Mouse (Mus musculus) kidney, embryonic 15.5 days (tissue): ENCODE data around the gene Fam178b. TPM values are rescaled to one million over a fixed set of nuclear protein-coding genes. Genes with fewer than 3 reads are reported as not detected.

ENCODE experiments used
- ATAC-seq: fragments of 200-750 bp; cut with Nextera tagmentation; replicated peaks from 2 replicates; pipeline ENCODE4 v1.8.0; 2017; ENCODE audit warnings: moderate TSS enrichment; ENCODE audit not compliant: low FRiP score
- H3K27ac ChIP-seq: fragments of 300-500 bp; sonication (generic); 2 replicates; pipeline ENCODE4 v1.5.1; 2015; ENCODE audit warnings: mild to moderate bottlenecking, inconsistent platforms
- H3K27me3 ChIP-seq: fragments of 300-500 bp; sonication (generic); 2 replicates; pipeline ENCODE4 v1.6.1; 2015; ENCODE audit warnings: inconsistent platforms
- H3K36me3 ChIP-seq: fragments of 300-500 bp; sonication (generic); 2 replicates; pipeline ENCODE4 v1.6.1; 2015; ENCODE audit warnings: inconsistent platforms
- H3K4me1 ChIP-seq: fragments of 300-500 bp; sonication (generic); 2 replicates; pipeline ENCODE4 v1.6.1; 2015; ENCODE audit warnings: inconsistent platforms
- H3K4me2 ChIP-seq: fragments of 300-500 bp; sonication (generic); 2 replicates; pipeline ENCODE4 v1.6.1; 2015; ENCODE audit warnings: moderate library complexity, mild to moderate bottlenecking, inconsistent platforms
- H3K4me3 ChIP-seq: fragments of 300-500 bp; sonication (generic); replicated peaks from 2 replicates; pipeline ENCODE4 v1.5.1; 2015; ENCODE audit warnings: mild to moderate bottlenecking, inconsistent platforms
- H3K9ac ChIP-seq: fragments of 300-500 bp; sonication (generic); 2 replicates; pipeline ENCODE4 v1.6.1; 2015; ENCODE audit warnings: mild to moderate bottlenecking, inconsistent platforms
- H3K9me3 ChIP-seq: fragments of 300-500 bp; sonication (generic); replicated peaks from 2 replicates; pipeline ENCODE4 v1.6.1; 2016; ENCODE audit warnings: inconsistent platforms
- WGBS: fragments of 180-500 bp; shearing (Covaris S2); methylation state at CpG from one replicate; pipeline ENCODE4 v1.1.7; 2015; ENCODE audit warnings: mixed read lengths; 5-methylcytosine and 5-hydroxymethylcytosine counted together
- polyA plus RNA-seq: library from polyadenylated mRNA; unstranded; fragments of >200 nt; fragmentation: Nextera tagmentation; extraction: Ambion mirVana; gene quantifications from 2 replicates; pipeline ENCODE4 v1.2.1, GENCODE M21; 2015

Gene Fam178b
- polyA plus RNA-seq, 1 experiment from 2014 or later: 1.3 TPM

DNA sequence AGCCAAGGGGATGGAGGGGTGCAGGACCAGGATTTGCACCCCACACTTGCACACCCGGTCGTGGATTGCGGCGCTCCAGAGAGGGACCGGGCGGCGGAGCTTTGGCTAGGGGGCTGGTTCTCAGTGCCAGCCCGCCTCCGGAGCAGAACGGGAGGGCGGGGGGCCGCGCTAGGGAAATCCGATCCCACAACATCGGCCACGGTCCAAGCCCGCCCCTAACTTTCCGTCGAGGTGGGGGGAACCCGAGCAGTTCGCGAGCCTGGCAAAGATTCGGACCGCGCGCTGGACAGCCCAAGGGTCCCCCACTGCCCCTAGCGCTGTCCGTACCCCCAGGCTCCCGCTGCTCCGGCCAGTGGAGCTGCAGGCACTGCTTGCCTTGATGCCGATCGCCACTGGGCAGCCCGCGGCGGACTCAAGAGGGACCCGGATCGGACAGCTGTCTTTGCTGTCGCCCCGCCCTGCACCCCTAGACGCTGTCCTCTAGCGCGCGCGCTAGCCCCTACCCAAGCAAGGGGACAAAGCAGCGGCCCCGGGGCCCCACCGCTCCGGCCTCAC lies 125.4 kb downstream of the Fam178b start:
- peaks cover 30% of the 10 kb centered on the region for H3K36me3 ChIP-seq
- no peaks in the 10 kb centered on the region for H3K27me3 ChIP-seq
- peak overlapping the region; percentile 85 for H3K4me2 ChIP-seq
- peak overlapping the region; percentile 96 for H3K9ac ChIP-seq
- peak overlapping the region; percentile 91 for H3K4me3 ChIP-seq
- peak; percentile 78 for ATAC-seq
- H3K27ac ChIP-seq: peak overlapping the region; percentile 100
- no peaks in the 10 kb centered on the region for H3K9me3 ChIP-seq
- peaks cover 77% of the 10 kb centered on the region for H3K4me1 ChIP-seq
- under 1% methylated on average over 47 of the region's 48 CpGs for WGBS

DNA sequence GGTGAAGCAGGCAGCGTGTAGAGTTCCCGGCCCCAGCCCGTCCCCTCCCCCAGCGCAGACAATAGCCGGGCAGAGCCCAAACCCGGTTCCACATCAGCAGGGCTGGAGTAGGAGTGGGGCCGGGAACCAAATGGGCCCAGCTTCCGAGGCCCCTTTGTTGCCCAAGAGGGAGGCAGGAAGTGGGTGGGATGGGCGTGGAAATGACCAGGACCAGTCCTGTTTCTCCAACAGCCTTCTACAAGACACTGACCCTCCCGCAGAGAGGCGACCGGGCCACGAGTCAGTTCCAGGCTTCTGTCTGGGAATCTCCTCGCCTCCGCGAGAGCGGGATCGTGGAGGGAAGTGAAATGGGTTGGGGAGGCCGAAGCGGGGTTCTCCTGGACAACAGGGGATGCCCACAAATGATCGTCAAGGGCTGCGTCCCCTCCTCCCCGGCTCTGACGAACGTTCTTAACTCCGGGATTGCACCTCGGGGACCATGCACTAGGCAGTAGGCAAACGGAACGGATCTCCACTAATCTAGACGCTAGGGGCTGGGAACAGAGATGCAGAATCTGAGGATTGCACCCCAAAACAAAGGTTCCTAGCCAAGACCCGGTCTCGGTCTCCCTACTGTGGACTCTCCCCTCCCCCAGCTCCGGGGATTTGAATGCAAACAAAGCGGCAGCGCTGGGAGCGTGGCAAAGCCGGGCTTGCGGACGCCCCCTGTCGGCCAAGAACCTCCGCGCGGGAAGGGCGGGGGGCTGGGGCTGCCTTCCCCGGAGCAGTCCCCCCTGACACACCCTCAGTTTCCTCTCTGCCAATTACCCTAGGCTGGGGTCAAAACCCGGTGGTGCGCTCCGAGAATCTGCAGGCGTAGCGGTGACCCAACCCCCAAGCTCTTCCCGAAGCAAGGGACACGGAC lies 126.2 kb downstream of the Fam178b start:
- WGBS: under 1% methylated on average over 52 of the region's 52 CpGs
- Histone ChIP-seq H3K9ac (peak overlapping the region; percentile 96), H3K4me1 (peaks cover 76% of the 10 kb centered on the region), H3K36me3 (peaks cover 37% of the 10 kb centered on the region), H3K27ac (peak overlapping the region; percentile 100), H3K4me3 (peak overlapping the region; percentile 91), H3K4me2 (peak overlapping the region; percentile 85), H3K9me3 (no peaks in the 10 kb centered on the region), H3K27me3 (no peaks in the 10 kb centered on the region)
- ATAC-seq: peak; percentile 71

DNA sequence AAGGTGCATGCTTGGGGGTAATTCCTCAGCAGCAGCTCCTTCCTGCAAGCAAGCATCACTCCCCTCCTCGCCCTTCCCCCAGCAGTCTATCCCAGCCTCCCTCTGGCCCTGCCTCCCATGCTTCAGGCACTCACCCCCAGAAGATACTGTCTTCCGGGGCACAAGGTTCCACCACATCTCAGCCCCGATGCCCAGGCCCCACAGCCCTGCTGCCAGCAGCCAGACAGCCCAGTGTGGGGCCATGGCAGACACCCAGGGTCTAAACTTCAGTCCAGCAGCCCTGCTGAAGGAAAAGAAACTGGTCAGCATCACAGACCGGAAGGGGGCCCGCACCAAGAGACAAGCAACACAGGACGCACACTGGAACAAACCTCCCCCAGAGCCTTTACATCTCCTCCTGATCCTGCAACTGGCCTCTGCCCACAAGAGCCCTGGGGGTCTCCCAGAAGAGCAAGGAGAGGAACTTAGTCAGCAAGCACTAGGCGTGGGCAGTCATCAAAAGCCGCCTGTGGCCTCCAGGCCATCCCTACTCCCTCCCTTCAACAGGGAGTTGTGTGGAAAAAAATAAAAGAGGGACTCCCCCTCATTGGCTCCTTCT lies 127.1 kb downstream of the Fam178b start:
- H3K4me1 ChIP-seq: peaks cover 73% of the 10 kb centered on the region
- WGBS: under 1% methylated on average over 8 of the region's 8 CpGs

DNA sequence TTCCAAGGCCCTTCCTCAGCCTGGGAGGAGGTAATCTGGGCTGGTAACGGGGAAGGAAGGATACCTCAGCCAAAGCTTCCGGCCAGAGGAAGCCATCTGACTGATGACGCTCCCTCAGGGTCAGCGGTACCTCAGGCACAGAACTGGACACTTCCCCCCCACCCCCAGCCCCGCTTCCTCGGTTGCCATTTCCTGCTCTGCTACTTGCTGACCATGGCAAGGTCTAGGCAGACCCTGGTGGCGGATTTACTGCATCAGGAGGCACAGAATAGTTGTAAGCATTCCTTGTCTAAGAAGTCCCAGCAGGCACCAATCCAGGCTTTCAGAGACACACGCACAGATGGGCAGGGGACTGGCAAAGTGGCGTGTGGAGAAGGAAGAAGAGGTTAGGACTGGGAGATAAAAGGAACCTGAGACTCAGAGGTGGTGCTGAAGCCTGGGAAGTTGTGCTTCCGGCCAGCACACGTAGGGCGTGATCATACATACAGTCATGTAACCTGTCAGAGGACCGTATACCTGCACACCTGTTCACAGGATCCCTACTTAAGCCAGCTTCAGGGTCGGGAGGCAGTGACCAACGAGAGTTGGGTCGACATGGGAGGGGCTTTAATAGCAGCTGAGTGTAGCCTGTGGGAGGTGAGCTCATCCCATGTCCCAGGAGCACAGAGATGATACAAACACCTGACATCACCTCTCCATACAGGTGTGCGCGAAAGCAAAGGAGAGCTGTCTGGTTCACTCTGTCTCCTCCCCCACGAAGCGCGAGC lies 128.2 kb downstream of the Fam178b start:
- ATAC-seq: no peak
- Histone ChIP-seq H3K27me3 (no peaks in the 10 kb centered on the region), H3K9me3 (no peaks in the 10 kb centered on the region), H3K27ac (peak overlapping the region; percentile 100), H3K4me3 (peak overlapping the region; percentile 91), H3K9ac (peak overlapping the region; percentile 96), H3K4me2 (peak overlapping the region; percentile 85), H3K36me3 (peaks cover 57% of the 10 kb centered on the region), H3K4me1 (peaks cover 71% of the 10 kb centered on the region)
- WGBS: 42% methylated on average over 21 of the region's 21 CpGs

More for the DNA sequence above, 127.1 kb downstream of the Fam178b start:
- Histone ChIP-seq H3K9me3 (no peaks in the 10 kb centered on the region), H3K36me3 (peaks cover 46% of the 10 kb centered on the region), H3K27ac (peak overlapping the region; percentile 100), H3K4me3 (peak overlapping the region; percentile 91), H3K27me3 (no peaks in the 10 kb centered on the region), H3K9ac (peak overlapping the region; percentile 96), H3K4me2 (peak overlapping the region; percentile 85)
- no peak for ATAC-seq

DNA sequence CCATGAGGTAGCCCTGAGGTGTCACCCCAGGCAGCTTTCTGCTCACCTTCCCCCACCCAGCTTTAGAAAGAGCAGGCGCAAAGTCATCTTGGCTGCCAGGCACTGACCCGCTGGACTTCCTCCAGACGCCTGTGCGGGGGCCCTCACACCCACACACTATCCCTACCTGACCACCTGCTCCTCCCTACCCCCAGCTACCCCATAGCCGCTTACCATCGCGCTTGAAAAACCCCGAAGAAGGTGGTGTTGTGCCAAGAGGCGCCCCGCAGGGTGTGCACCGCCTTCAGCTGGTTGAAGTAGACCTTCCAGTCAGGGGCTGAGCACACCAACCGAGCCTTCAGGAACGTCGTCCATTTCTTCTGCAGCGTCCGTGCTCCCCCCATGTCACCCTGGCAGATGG lies 130.5 kb downstream of the Fam178b start:
- Histone ChIP-seq H3K4me2 (no peak overlapping the region), H3K4me1 (peaks cover 79% of the 10 kb centered on the region), H3K9me3 (no peaks in the 10 kb centered on the region), H3K27me3 (no peaks in the 10 kb centered on the region), H3K9ac (0 out of 2 replicates have a peak overlapping the region, but pooled peaks have one; percentile 9), H3K27ac (peak overlapping the region; percentile 38), H3K36me3 (peaks cover 76% of the 10 kb centered on the region), H3K4me3 (no peak overlapping the region)
- no peak for ATAC-seq
- 72% methylated on average over 16 of the region's 16 CpGs for WGBS

DNA sequence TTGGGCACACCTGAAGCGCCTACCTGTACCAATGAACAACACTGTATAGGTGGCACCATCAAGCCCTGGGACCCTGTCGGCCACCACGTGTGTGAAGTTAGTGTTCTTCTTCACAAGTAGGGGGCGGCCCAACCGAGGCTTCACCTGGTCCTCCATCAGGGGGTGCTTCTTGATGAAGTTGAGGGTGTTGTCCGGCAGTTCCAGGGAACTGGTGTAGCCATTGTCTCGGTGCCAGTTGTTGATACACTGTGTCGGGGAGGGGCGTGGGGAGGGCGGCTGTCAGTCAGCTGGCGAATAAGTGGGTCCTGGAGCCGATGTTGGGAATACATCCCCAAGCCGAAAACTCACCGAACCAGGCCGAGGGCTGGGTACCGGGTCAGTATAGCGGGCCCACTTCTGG lies 131.1 kb downstream of the Fam178b start:
- H3K9me3 ChIP-seq: no peaks in the 10 kb centered on the region
- H3K27ac ChIP-seq: 0 out of 2 replicates have a peak overlapping the region, but pooled peaks have one; percentile 38
- no peak overlapping the region for H3K4me3 ChIP-seq
- no peak overlapping the region for H3K9ac ChIP-seq
- no peak for ATAC-seq
- H3K4me2 ChIP-seq: no peak overlapping the region
- WGBS: 87% methylated on average over 17 of the region's 17 CpGs
- peaks cover 81% of the 10 kb centered on the region for H3K4me1 ChIP-seq
- H3K36me3 ChIP-seq: peaks cover 76% of the 10 kb centered on the region
- no peaks in the 10 kb centered on the region for H3K27me3 ChIP-seq

DNA sequence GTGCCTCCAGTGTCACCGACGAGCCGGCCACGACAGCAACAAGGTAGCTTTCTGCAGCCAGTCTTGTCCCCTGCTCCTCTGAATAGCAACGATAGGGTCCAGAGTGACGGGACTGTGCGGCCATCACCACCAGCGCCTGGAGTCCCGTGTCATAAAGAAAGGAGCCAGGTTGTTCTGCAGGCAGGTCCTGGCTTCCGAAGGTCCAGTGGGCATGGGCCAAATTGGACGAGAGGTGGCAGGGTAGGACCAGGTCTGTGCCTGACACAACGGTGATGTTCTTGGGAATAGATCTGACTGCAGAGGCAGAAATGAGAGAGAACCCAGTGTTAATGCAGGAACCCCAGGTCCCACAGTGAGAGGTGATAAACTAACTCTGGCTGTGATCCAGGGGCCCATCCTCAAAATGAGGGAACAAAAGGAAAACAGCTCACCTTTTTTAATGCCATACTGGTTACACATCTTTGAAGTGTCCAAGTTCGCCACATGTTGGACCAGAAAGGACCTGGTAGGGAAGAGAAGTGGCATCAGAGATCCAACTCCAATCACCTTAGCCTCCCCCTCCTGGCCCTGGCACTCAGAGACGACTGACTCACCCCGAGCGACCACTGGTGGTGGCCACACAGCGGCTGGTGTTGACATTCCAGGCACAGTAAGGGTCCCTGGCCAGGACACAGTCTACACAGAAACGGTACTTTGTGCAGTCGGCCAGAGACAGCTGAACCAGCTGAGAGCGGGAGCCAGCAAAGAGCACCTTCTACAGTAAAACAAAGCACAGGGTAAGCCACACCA lies 132.7 kb downstream of the Fam178b start:
- Histone ChIP-seq H3K36me3 (peaks cover 74% of the 10 kb centered on the region), H3K27ac (peak overlapping the region; percentile 5; the same call in 1 of the 2 replicates), H3K9ac (0 out of 2 replicates have a peak overlapping the region, but pooled peaks have one; percentile 14), H3K4me2 (no peak overlapping the region), H3K4me1 (peaks cover 87% of the 10 kb centered on the region), H3K27me3 (no peaks in the 10 kb centered on the region), H3K4me3 (no peak overlapping the region), H3K9me3 (no peaks in the 10 kb centered on the region)
- WGBS: 77% methylated on average over 20 of the region's 20 CpGs
- no peak for ATAC-seq

DNA sequence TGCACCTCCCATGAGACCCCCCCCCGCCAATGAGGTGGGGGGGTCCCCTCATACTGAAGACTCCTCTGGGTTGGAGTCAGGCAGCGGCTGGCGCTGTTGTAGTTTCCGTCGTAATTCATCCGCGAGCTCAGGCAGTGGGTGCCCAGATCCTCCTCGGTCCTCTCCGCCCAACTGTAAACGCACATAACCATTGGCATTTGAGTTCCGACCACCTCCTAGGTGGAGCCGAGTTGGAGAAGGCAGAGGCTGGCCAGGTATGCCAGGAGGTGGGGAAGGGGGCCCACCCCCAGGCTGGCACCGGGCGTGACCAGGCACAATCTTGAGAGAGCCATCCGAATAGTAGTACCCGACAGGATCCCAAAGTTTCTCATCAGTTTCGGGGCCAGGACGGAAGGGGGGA lies 133.5 kb downstream of the Fam178b start:
- no peak for ATAC-seq
- peak overlapping the region; percentile 3; the same call in 1 of the 2 replicates for H3K4me2 ChIP-seq
- WGBS: 67% methylated on average over 18 of the region's 18 CpGs
- no peaks in the 10 kb centered on the region for H3K27me3 ChIP-seq
- peaks cover 79% of the 10 kb centered on the region for H3K4me1 ChIP-seq
- H3K36me3 ChIP-seq: peaks cover 66% of the 10 kb centered on the region
- H3K4me3 ChIP-seq: no peak overlapping the region
- H3K9me3 ChIP-seq: no peaks in the 10 kb centered on the region
- peak overlapping the region; percentile 5; the same call in 1 of the 2 replicates for H3K27ac ChIP-seq
- 0 out of 2 replicates have a peak overlapping the region, but pooled peaks have one; percentile 14 for H3K9ac ChIP-seq

DNA sequence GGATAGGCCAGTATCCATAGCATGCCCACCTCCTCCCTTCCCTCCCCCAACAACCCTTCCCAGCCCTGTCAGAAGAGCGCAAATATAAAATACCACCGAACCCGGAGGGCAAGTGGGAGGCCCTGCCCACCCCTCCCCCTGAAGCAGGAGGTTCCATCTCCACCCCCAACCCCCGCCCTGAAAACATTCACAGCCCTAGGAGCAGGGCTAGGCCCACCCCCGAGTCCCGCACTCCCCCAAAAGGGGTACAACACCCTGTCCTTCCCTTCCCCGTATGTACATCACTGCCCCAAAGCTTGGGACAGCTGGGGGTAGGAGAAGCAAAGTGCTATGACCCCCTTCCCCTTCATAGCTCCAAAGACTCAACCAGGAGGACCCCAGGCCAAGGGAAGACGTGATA lies 134.2 kb downstream of the Fam178b start:
- Histone ChIP-seq H3K4me3 (no peak overlapping the region), H3K4me1 (peaks cover 72% of the 10 kb centered on the region), H3K9ac (no peak overlapping the region), H3K9me3 (no peaks in the 10 kb centered on the region), H3K27me3 (no peaks in the 10 kb centered on the region), H3K4me2 (0 out of 2 replicates have a peak overlapping the region, but pooled peaks have one; percentile 3), H3K27ac (peak overlapping the region; percentile 28; the same call in 1 of the 2 replicates), H3K36me3 (peaks cover 65% of the 10 kb centered on the region)
- 32% methylated on average over 8 of the region's 8 CpGs for WGBS
- ATAC-seq: no peak

DNA sequence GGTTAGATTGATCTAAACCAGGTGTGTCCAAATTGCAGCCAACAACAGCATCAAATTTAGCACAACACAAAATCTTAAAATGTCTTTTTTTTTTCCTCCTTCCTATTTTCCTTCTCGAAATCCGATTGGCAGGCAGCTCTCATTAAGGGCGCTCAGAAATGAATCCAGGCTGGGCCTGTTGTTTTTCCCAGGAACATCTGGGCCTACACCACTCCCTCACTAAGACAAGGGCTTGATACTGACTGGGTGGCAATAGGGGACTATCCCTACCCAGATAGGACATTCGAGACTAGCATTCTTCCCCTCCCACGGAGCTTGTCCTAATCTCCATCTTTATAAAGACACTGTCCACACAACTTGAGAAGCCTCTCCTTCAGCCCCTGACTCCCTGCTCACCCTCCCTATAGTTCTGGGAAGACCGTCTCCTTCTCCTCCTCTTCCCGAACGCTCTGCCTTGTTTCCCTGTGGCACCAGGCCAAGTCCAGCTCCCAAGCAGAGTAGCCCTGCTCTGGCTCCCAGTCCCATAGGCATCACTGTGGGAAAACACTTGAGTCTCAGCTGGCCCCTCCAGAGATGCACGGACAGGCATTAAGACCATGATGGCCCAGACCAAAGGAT lies 134.9 kb downstream of the Fam178b start:
- no peak overlapping the region for H3K4me3 ChIP-seq
- no peaks in the 10 kb centered on the region for H3K9me3 ChIP-seq
- ATAC-seq: no peak
- peak overlapping the region; percentile 77 for H3K27ac ChIP-seq
- no peaks in the 10 kb centered on the region for H3K27me3 ChIP-seq
- no peak overlapping the region for H3K9ac ChIP-seq
- 32% methylated on average over 9 of the region's 9 CpGs for WGBS
- no peak overlapping the region for H3K4me2 ChIP-seq
- peaks cover 65% of the 10 kb centered on the region for H3K4me1 ChIP-seq
- H3K36me3 ChIP-seq: peaks cover 58% of the 10 kb centered on the region
